Mouse (Mus musculus) neural tube, embryonic 12.5 days (tissue): ENCODE results near the gene Agrp. TPM values are rescaled to one million over a fixed set of nuclear protein-coding genes. Genes with fewer than 3 reads are reported as not detected.

Experiments used
- ATAC-seq: fragments of 200-750 bp; cut with Nextera tagmentation; 2 replicates; pipeline ENCODE4 v1.8.0; 2017; ENCODE audit warnings: low read depth, mild to moderate bottlenecking, moderate TSS enrichment, moderate library complexity; ENCODE audit not compliant: low FRiP score
- H3K27ac ChIP-seq: fragments of 300-500 bp; sonication (generic); 2 replicates; pipeline ENCODE4 v1.5.1; 2016
- H3K27me3 ChIP-seq: fragments of 300-500 bp; sonication (generic); replicated peaks from 2 replicates; pipeline ENCODE4 v1.6.1; 2016; ENCODE audit warnings: mild to moderate bottlenecking
- H3K36me3 ChIP-seq: fragments of 300-500 bp; sonication (generic); 2 replicates; pipeline ENCODE4 v1.6.1; 2016; ENCODE audit warnings: mild to moderate bottlenecking
- H3K4me1 ChIP-seq: fragments of 300-500 bp; sonication (generic); 2 replicates; pipeline ENCODE4 v1.6.1; 2016
- H3K4me2 ChIP-seq: fragments of 300-500 bp; sonication (generic); replicated peaks from 2 replicates; pipeline ENCODE4 v1.6.1; 2016; ENCODE audit warnings: mild to moderate bottlenecking
- H3K4me3 ChIP-seq: fragments of 300-500 bp; sonication (generic); 2 replicates; pipeline ENCODE4 v1.5.1; 2016
- H3K9ac ChIP-seq: fragments of 300-500 bp; sonication (generic); 2 replicates; pipeline ENCODE4 v1.6.1; 2016; ENCODE audit warnings: mild to moderate bottlenecking
- H3K9me3 ChIP-seq: fragments of 300-500 bp; sonication (generic); 2 replicates; pipeline ENCODE4 v1.6.1; 2016; ENCODE audit warnings: mild to moderate bottlenecking
- WGBS: fragments of 180-500 bp; shearing (Covaris S2); methylation state at CpG from one replicate; pipeline ENCODE4 v1.1.7; 2016; 5-methylcytosine and 5-hydroxymethylcytosine counted together
- polyA plus RNA-seq: library from polyadenylated mRNA; unstranded; fragments of >200 nt; fragmentation: Nextera tagmentation; extraction: Ambion mirVana; gene quantifications from 2 replicates; pipeline ENCODE4 v1.2.1, GENCODE M21; 2016

The Agrp gene
- polyA plus RNA-seq, 1 experiment from 2014 or later: 1.5 TPM

DNA sequence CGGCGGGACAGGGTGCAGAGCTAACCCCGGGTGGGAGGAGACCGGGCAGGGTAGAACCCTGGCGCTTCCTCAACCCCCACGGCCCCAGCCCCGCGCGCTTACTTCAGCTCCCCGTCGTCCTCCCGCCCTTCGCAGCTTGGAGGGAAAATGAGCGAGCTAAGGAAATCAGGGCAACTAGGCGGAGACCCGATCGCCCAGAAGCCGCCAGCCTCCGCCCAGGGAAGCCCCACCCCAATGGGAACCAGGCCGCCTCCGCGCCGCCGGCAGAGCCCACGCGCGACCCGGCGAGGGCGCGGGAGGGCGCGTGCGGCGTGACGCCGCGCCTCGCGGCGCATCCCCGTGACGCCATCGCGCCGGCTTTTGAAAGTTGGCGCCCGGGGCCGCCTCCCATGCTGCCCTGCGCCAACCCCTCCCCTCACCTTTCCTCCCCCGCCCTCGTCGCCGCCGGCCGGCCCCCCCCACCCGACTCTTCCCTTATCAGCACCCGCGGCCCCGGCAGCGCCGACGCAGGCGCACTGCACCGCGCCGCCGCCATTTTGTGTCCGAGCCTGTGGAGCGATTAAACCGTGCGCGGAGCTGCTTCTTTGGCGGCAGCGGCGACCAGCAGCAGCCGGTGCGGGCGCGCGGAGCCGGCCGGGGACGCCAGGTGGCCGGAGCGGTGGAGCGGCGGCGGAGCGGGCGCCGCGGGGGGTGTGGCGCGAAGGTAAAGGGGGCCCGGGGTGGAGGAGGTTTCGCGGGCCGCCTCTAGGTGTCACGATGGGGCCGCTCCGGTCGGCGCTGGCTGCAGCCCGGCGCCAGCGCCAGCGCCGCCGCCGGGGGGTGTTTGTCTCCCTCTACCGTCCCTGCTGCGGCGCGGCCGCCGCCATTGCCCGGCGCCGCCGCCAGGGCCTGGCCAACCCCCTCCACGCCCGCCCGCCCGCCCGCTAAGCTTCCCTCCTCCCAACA is 903 bp downstream of the Agrp start, which contains the start of gene Ctcf:
Gene Ctcf, plus strand, starts transcription at position 551 of the 945 bp plus-strand sequence.
- ATAC-seq: peak; percentile 94
- WGBS: under 1% methylated on average over 122 of the region's 126 CpGs
- H3K4me2 ChIP-seq: peak within 1 kb of the TSS; percentile 96

DNA sequence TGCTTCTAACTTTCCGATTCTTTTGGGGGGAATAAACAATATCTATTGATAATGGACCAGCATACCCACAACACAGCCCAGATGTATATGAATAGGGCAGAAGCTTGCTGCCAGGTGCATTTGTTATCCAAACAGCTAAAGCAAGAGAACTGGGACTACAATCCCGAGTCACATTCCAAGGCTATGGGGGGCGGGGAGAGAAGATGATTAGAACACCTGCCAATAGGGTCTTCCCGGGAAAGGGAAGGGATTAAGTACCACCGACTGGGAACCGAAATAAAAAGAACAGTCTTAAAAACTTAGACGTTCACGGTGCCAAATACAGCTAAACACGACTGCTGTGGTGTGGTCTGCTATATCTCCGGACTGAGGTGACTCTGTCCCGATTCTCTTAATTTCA is 1.7 kb downstream of the Agrp start:
- Histone ChIP-seq H3K36me3 (no peaks in the 10 kb centered on the region), H3K27ac (no peak overlapping the region)
- no peak for ATAC-seq

More for the DNA sequence above, 903 bp downstream of the Agrp start, which contains the start of gene Ctcf:
- no peaks in the 10 kb centered on the region for H3K27me3 ChIP-seq
- H3K9ac ChIP-seq: peak within 1 kb of the TSS; percentile 99
- H3K4me1 ChIP-seq: peaks cover 29% of the 10 kb centered on the region
- H3K4me3 ChIP-seq: peak within 1 kb of the TSS; percentile 89
- H3K9me3 ChIP-seq: no peaks in the 10 kb centered on the region
- no peaks in the 10 kb centered on the region for H3K36me3 ChIP-seq
- H3K27ac ChIP-seq: peak within 1 kb of the TSS; percentile 100

GRCm38 (mm10) chr8:105634771-105635458 is 2.3 kb downstream of the Agrp start:
- Histone ChIP-seq H3K9ac (no peak overlapping the region), H3K4me2 (peak overlapping the region; percentile 96), H3K4me3 (no peak overlapping the region), H3K27ac (no peak overlapping the region), H3K36me3 (no peaks in the 10 kb centered on the region), H3K9me3 (no peaks in the 10 kb centered on the region), H3K27me3 (no peaks in the 10 kb centered on the region), H3K4me1 (peaks cover 28% of the 10 kb centered on the region)
- 91% methylated on average over 2 of the region's 2 CpGs for WGBS
- ATAC-seq: no peak

More for the DNA sequence above, 1.7 kb downstream of the Agrp start:
- Histone ChIP-seq H3K27me3 (no peaks in the 10 kb centered on the region), H3K4me1 (peaks cover 29% of the 10 kb centered on the region), H3K4me2 (peak overlapping the region; percentile 96), H3K9me3 (no peaks in the 10 kb centered on the region), H3K4me3 (peak overlapping the region; percentile 89), H3K9ac (peak overlapping the region; percentile 99)
- 4% methylated on average over 11 of the region's 11 CpGs for WGBS

GRCm38 (mm10) chr8:105629337-105629736 is 7.9 kb downstream of the Agrp start:
- Histone ChIP-seq H3K9me3 (no peaks in the 10 kb centered on the region), H3K27me3 (no peaks in the 10 kb centered on the region), H3K4me2 (no peak overlapping the region), H3K36me3 (no peaks in the 10 kb centered on the region), H3K27ac (no peak overlapping the region), H3K4me1 (peaks cover 7% of the 10 kb centered on the region), H3K4me3 (no peak overlapping the region), H3K9ac (no peak overlapping the region)
- 91% methylated on average over 4 of the region's 4 CpGs for WGBS
- ATAC-seq: no peak

GRCm38 (mm10) chr8:105626086-105626485 is 11.1 kb downstream of the Agrp start:
- peaks cover 38% of the 10 kb centered on the region for H3K4me1 ChIP-seq
- H3K27ac ChIP-seq: no peak overlapping the region
- H3K36me3 ChIP-seq: peaks cover 16% of the 10 kb centered on the region
- ATAC-seq: no peak
- H3K27me3 ChIP-seq: no peaks in the 10 kb centered on the region
- H3K9ac ChIP-seq: no peak overlapping the region
- no peak overlapping the region for H3K4me2 ChIP-seq
- no peak overlapping the region for H3K4me3 ChIP-seq
- WGBS: 74% methylated on average over 1 of the region's 1 CpGs
- H3K9me3 ChIP-seq: no peaks in the 10 kb centered on the region

- H3K27me3 ChIP-seq: no peaks in the 10 kb centered on the region
- 73% methylated on average over 1 of the region's 1 CpGs for WGBS
- no peak overlapping the region for H3K9ac ChIP-seq
- peak overlapping the region; percentile 23; the same call in 1 of the 2 replicates for H3K27ac ChIP-seq
- peak overlapping the region; percentile 16; the same call in 1 of the 2 replicates for H3K4me2 ChIP-seq
- H3K4me1 ChIP-seq: peaks cover 39% of the 10 kb centered on the region
- no peak for ATAC-seq
- H3K9me3 ChIP-seq: no peaks in the 10 kb centered on the region
- no peak overlapping the region for H3K4me3 ChIP-seq
- peaks cover 28% of the 10 kb centered on the region for H3K36me3 ChIP-seq
Observed at GRCm38 (mm10) chr8:105624831-105625230, 12.4 kb downstream of the Agrp start.

GRCm38 (mm10) chr8:105624401-105624800 is 12.8 kb downstream of the Agrp start:
- Histone ChIP-seq H3K4me2 (peak overlapping the region; percentile 16; the same call in 1 of the 2 replicates), H3K9me3 (no peaks in the 10 kb centered on the region), H3K4me3 (no peak overlapping the region), H3K27me3 (no peaks in the 10 kb centered on the region), H3K4me1 (peaks cover 39% of the 10 kb centered on the region), H3K9ac (no peak overlapping the region), H3K36me3 (peaks cover 33% of the 10 kb centered on the region), H3K27ac (peak overlapping the region; percentile 23; the same call in 1 of the 2 replicates)
- no peak for ATAC-seq
- 20% methylated on average over 3 of the region's 3 CpGs for WGBS

DNA sequence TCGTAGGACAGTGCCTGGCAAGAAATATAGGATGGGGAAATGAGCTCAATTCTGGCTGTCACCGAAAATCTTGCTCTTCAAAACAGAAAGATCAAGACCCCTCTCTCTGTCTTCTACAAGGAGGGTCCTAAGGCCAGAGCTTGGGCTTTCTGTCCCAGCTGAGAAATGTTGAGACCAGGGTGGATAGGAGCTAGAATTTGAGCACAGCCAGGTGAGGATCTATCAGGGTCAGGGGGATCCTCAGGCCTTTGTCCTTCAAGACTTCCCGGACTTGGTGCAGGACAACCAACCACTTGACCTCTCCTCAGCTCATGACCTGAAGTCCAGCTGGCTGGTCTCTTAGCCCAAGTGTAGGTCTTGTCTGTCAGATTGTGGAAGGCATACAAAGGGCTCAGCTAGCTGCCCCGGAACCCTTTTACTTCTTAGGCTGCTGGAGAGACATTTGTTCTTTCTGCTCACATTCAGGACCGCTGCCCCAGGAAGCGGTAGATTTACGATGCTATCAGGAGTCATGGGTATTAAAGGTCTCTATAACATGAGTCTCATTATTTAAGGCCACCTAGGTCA is 13.4 kb downstream of the Agrp start:
- WGBS: 17% methylated on average over 7 of the region's 7 CpGs
- Histone ChIP-seq H3K4me3 (no peak overlapping the region), H3K9me3 (no peaks in the 10 kb centered on the region), H3K9ac (peak overlapping the region; percentile 26; the same call in 1 of the 2 replicates), H3K27me3 (no peaks in the 10 kb centered on the region), H3K4me2 (peak overlapping the region; percentile 16; the same call in 1 of the 2 replicates), H3K36me3 (peaks cover 39% of the 10 kb centered on the region), H3K4me1 (peaks cover 39% of the 10 kb centered on the region), H3K27ac (peak overlapping the region; percentile 17; the same call in 1 of the 2 replicates)
- no peak for ATAC-seq

- Histone ChIP-seq H3K36me3 (peaks cover 46% of the 10 kb centered on the region), H3K4me2 (peak overlapping the region; percentile 16; the same call in 1 of the 2 replicates), H3K4me3 (no peak overlapping the region), H3K4me1 (peaks cover 39% of the 10 kb centered on the region), H3K27me3 (no peaks in the 10 kb centered on the region), H3K27ac (no peak overlapping the region), H3K9ac (no peak overlapping the region; the same call in 1 of the 2 replicates), H3K9me3 (no peaks in the 10 kb centered on the region)
- 18% methylated on average over 5 of the region's 5 CpGs for WGBS
- 0 out of 2 replicates have a peak, but pooled peaks have one; percentile 6 for ATAC-seq
Observed at GRCm38 (mm10) chr8:105623118-105623517, 14.1 kb downstream of the Agrp start.

- Histone ChIP-seq H3K4me1 (peaks cover 39% of the 10 kb centered on the region), H3K27ac (peak overlapping the region; percentile 33; the same call in 1 of the 2 replicates), H3K4me2 (0 out of 2 replicates have a peak overlapping the region, but pooled peaks have one; percentile 10), H3K27me3 (no peaks in the 10 kb centered on the region), H3K9ac (no peak overlapping the region), H3K36me3 (peaks cover 52% of the 10 kb centered on the region), H3K4me3 (no peak overlapping the region), H3K9me3 (no peaks in the 10 kb centered on the region)
- ATAC-seq: peak; percentile 87
- WGBS: 5% methylated on average over 8 of the region's 8 CpGs
Observed at GRCm38 (mm10) chr8:105622421-105622920, 14.7 kb downstream of the Agrp start.

DNA sequence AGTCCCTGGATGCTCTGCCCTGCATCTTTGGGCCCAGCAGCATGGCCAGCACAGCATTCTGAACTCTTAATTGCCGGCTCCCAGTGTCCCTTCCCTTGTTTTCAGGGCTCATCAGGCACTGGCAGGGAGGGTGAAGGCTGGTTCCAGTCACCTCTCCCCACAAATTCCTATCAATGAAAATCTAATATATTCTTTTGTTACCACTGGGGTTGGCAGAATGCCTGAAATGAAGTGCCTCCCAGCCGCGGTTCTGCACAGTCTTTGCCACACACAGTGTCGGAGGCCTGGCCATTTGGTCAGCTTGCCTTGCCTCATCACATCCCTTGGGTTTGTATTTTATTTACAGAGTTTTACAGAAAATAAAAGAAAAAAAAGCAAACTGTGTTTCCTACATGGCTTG is 15.4 kb downstream of the Agrp start:
- H3K4me1 ChIP-seq: peaks cover 39% of the 10 kb centered on the region
- peak overlapping the region; percentile 26; the same call in 1 of the 2 replicates for H3K9ac ChIP-seq
- no peaks in the 10 kb centered on the region for H3K27me3 ChIP-seq
- H3K4me3 ChIP-seq: no peak overlapping the region
- H3K27ac ChIP-seq: peak overlapping the region; percentile 33; the same call in 1 of the 2 replicates
- ATAC-seq: peak; percentile 16; the same call in 1 of the 2 replicates
- H3K9me3 ChIP-seq: no peaks in the 10 kb centered on the region
- H3K36me3 ChIP-seq: peaks cover 58% of the 10 kb centered on the region
- 72% methylated on average over 4 of the region's 4 CpGs for WGBS
- H3K4me2 ChIP-seq: no peak overlapping the region
